In the genomic region with DNA sequence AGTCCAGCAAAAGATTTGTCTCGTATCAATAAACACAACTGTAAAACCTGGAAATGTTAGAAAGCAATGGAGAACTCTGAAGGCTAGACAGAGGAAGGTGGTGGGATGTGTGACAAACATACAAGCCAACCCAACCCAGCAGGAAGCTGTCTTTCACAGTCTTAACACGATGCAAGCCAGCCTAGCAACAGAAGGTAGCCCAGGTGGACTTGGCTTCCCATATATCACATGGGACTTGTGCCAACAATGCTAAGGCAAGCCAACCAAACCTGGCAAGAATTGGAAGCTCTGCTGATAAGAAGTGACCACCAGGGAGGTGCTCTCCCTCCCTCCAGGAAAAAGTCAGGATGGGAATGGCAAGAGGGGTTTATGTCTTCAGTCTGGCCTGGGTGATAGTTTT, we compare ENCODE assay signal across 29 mouse cellular contexts. TPM values are rescaled to one million over a fixed set of nuclear protein-coding genes. Genes with fewer than 3 reads are reported as not detected.
DNase-seq lines count a peak whose midpoint lies in the region; ATAC-seq and TF ChIP-seq lines count a peak whose summit lies in the region.
"Had no signal": no experiment of that assay in that cellular context is flagged by ENCODE, and none has a peak within 500 bp of the region (broad histone marks: within the 10 kb centered on the region; RNA-seq: fewer than 3 reads in every experiment).

No protein-coding gene starts in this region.

- DNase-seq in hindbrain, postnatal 0 days (ENCODE audit: low spot score) = peak; percentile 71
- no peak for DNase-seq in hindbrain, embryonic 11.5 days (ENCODE audit: low spot score)
- DNase-seq in brain, embryonic 14.5 days (ENCODE audit: low read depth) = peak; percentile 19
- DNase-seq in cerebellum, adult 2 months = peak; percentile 87 to 93
- peak; percentile 90 to 91 for DNase-seq in cerebellum, postnatal 25 days
- no peak for DNase-seq in adrenal gland, adult 8-10 months
- no peak for DNase-seq in lung, adult 2 months
- no peak for DNase-seq in urinary bladder, postnatal 14 days (ENCODE audit: low spot score)
- DNase-seq: adrenal gland, postnatal 10 days; embryo, embryonic 11 days; gastrocnemius, postnatal 36 days; kidney, adult 2 months; kidney, postnatal 10 days; liver, postnatal 0 days; lung, postnatal 14 days; right cerebral cortex, adult 18-20 months; right cerebral cortex, postnatal 4 days; thymus, postnatal 25 days had no signal

- no peak overlapping the region for H3K27ac ChIP-seq in hindbrain, postnatal 0 days
- no peak overlapping the region for H3K27ac ChIP-seq in hindbrain, embryonic 11.5 days (ENCODE audit: low read depth, low read length)
- H3K27ac ChIP-seq in cerebellum, adult 2 months (ENCODE audit: insufficient read depth, low read length) = no peak overlapping the region
- H3K27ac ChIP-seq: embryonic facial prominence, embryonic 13.5 days; forebrain, embryonic 13.5 days; hindbrain, embryonic 12.5 days; limb, embryonic 12.5 days; midbrain, embryonic 15.5 days; neural tube, embryonic 13.5 days had no signal

- no peak overlapping the region for H3K4me3 ChIP-seq in hindbrain, postnatal 0 days (ENCODE audit: low read length)
- no peak overlapping the region for H3K4me3 ChIP-seq in hindbrain, embryonic 11.5 days (ENCODE audit: low read depth, low read length)
- no peak overlapping the region for H3K4me3 ChIP-seq in cerebellum, adult 2 months (replicated peaks; ENCODE audit: insufficient read depth, low read depth, low read length)
- H3K4me3 ChIP-seq in lung, adult 2 months (replicated peaks; ENCODE audit: extremely low read depth, low read depth, low read length) = no peak overlapping the region
- H3K4me3 ChIP-seq: embryonic facial prominence, embryonic 13.5 days; erythroblast, embryonic 14.5 days; forebrain, embryonic 13.5 days; hindbrain, embryonic 12.5 days; limb, embryonic 12.5 days; megakaryocyte, embryonic 14.5 days; midbrain, embryonic 15.5 days; myocyte; neural tube, embryonic 13.5 days had no signal

- H3K4me1 ChIP-seq in hindbrain, postnatal 0 days (ENCODE audit: insufficient read depth, low read length) = no peaks in the 10 kb centered on the region
- H3K4me1 ChIP-seq in hindbrain, embryonic 11.5 days (replicated peaks; ENCODE audit: control insufficient read depth, insufficient read depth, low read length) = no peaks in the 10 kb centered on the region
- H3K4me1 ChIP-seq in cerebellum, adult 2 months (ENCODE audit: control insufficient read depth, insufficient read depth, low read length) = peaks cover 4% of the 10 kb centered on the region; the same call in 1 of the 2 replicates
- 0 out of 2 replicates have a peak, but pooled peaks cover 1% of the 10 kb centered on the region for H3K4me1 ChIP-seq in lung, adult 2 months (ENCODE audit: control insufficient read depth, insufficient read depth, low read length)
- H3K4me1 ChIP-seq: embryonic facial prominence, embryonic 13.5 days; hindbrain, embryonic 12.5 days; limb, embryonic 12.5 days; midbrain, embryonic 15.5 days; neural tube, embryonic 13.5 days had no signal

- TF ChIP-seq CTCF in hindbrain, postnatal 0 days (IDR thresholded peaks at IDR 0.05; ENCODE audit: low read depth) = no peak
- TF ChIP-seq CTCF in brain, embryonic 14.5 days (IDR thresholded peaks at IDR 0.05; ENCODE audit: borderline replicate concordance, extremely low read depth, insufficient read depth, insufficient read length) = no peak
- no peak for TF ChIP-seq CTCF in cerebellum, adult 2 months (IDR thresholded peaks at IDR 0.05; ENCODE audit: borderline replicate concordance, insufficient read depth, low read depth, low read length)
- no peak for TF ChIP-seq CTCF in lung, adult 2 months (IDR thresholded peaks at IDR 0.05; ENCODE audit: insufficient read depth, low read length)

- no peak overlapping the region for H3K9ac ChIP-seq in hindbrain, postnatal 0 days (replicated peaks; ENCODE audit: low read length)
- H3K9ac ChIP-seq in hindbrain, embryonic 11.5 days (ENCODE audit: low read depth, low read length) = no peak overlapping the region
- H3K9ac ChIP-seq: embryonic facial prominence, embryonic 13.5 days; forebrain, embryonic 13.5 days; hindbrain, embryonic 12.5 days; limb, embryonic 12.5 days; liver, postnatal 0 days; midbrain, embryonic 15.5 days; neural tube, embryonic 13.5 days had no signal

- no peaks in the 10 kb centered on the region for H3K27me3 ChIP-seq in hindbrain, postnatal 0 days (ENCODE audit: insufficient read depth, low read length)
- no peaks in the 10 kb centered on the region for H3K27me3 ChIP-seq in hindbrain, embryonic 11.5 days (ENCODE audit: control insufficient read depth, insufficient read depth, low read length)
- no peaks in the 10 kb centered on the region for H3K27me3 ChIP-seq in cerebellum, adult 2 months (ENCODE audit: control insufficient read depth, insufficient read depth, low read length)
- H3K27me3 ChIP-seq: embryonic facial prominence, embryonic 13.5 days; forebrain, embryonic 13.5 days; hindbrain, embryonic 12.5 days; limb, embryonic 12.5 days; megakaryocyte, embryonic 14.5 days; midbrain, embryonic 15.5 days; neural tube, embryonic 13.5 days; Patski had no signal

- no peak for ATAC-seq in hindbrain, postnatal 0 days
- ATAC-seq in hindbrain, embryonic 11.5 days (ENCODE audit: low FRiP score) = no peak
- ATAC-seq: forebrain, embryonic 13.5 days; liver, postnatal 0 days; midbrain, embryonic 15.5 days had no signal

- H3K36me3 ChIP-seq in hindbrain, postnatal 0 days (ENCODE audit: insufficient read depth, low read length) = no peaks in the 10 kb centered on the region
- H3K36me3 ChIP-seq in hindbrain, embryonic 11.5 days (ENCODE audit: control insufficient read depth, insufficient read depth, low read length) = no peaks in the 10 kb centered on the region
- H3K36me3 ChIP-seq: midbrain, embryonic 15.5 days had no signal

- H3K9me3 ChIP-seq in hindbrain, postnatal 0 days (ENCODE audit: low read length) = no peaks in the 10 kb centered on the region
- H3K9me3 ChIP-seq in hindbrain, embryonic 11.5 days (ENCODE audit: control insufficient read depth, low read length) = no peaks in the 10 kb centered on the region
- H3K9me3 ChIP-seq: embryonic facial prominence, embryonic 13.5 days; forebrain, embryonic 13.5 days; hindbrain, embryonic 12.5 days; limb, embryonic 12.5 days; megakaryocyte, embryonic 14.5 days; midbrain, embryonic 15.5 days; neural tube, embryonic 13.5 days had no signal

- 63% methylated on average over 2 of the region's 2 CpGs for WGBS in hindbrain, postnatal 0 days
- 90% methylated on average over 2 of the region's 2 CpGs for WGBS in hindbrain, embryonic 11.5 days
- 7% methylated on average over 2 of the region's 2 CpGs for WGBS in cerebellum, adult 2 months
- WGBS in lung, adult 2 months = 55% methylated on average over 2 of the region's 2 CpGs

- TF ChIP-seq POLR2A in brain, embryonic 14.5 days (IDR thresholded peaks at IDR 0.05; ENCODE audit: borderline replicate concordance, extremely low read depth, insufficient read depth, insufficient read length, poor library complexity, severe bottlenecking) = no peak
- no peak for TF ChIP-seq POLR2A in cerebellum, adult 2 months (IDR thresholded peaks at IDR 0.05; ENCODE audit: borderline replicate concordance, insufficient read depth, low read length)
- TF ChIP-seq POLR2A in lung, adult 2 months (IDR thresholded peaks at IDR 0.05; ENCODE audit: borderline replicate concordance, extremely low read depth, low read depth, low read length) = no peak

- no peak overlapping the region for H3K4me2 ChIP-seq in hindbrain, postnatal 0 days (ENCODE audit: low read depth, low read length)
- H3K4me2 ChIP-seq in hindbrain, embryonic 11.5 days (replicated peaks; ENCODE audit: low read depth, low read length) = no peak overlapping the region
- H3K4me2 ChIP-seq: embryonic facial prominence, embryonic 13.5 days; forebrain, embryonic 13.5 days; hindbrain, embryonic 12.5 days; limb, embryonic 12.5 days; liver, embryonic 11.5 days; midbrain, embryonic 15.5 days; neural tube, embryonic 13.5 days had no signal

RNA-seq across cellular contexts. Expression of a gene that starts 6.9 kb away (rescaled TPM):
- 22.0 and 27.6 TPM in 2 replicates for total RNA-seq in hindbrain, postnatal 0 days (2014; rRNA removed)
- 6.1 and 6.9 TPM in 2 replicates for polyA plus RNA-seq in hindbrain, postnatal 0 days (2015; fragmentation: Nextera tagmentation; extraction: Ambion mirVana)
- polyA plus RNA-seq in hindbrain, embryonic 11.5 days (2014; fragmentation: Nextera tagmentation; extraction: Ambion mirVana) = 1.2 and 2.9 TPM in 2 replicates
- polyA plus RNA-seq in brain, embryonic 14.5 days (2012; rRNA removed) = 29.9 and 34.7 TPM in 2 replicates
- polyA plus RNA-seq in cerebellum, adult 2 months (2012; rRNA removed) = 35.0 and 46.0 TPM in 2 replicates
- 10 to 100 TPM; 11.9 to 40.7 (median 22.2) TPM for total RNA-seq in adrenal gland, adult 8-10 months (2022)
- 20.7 and 26.2 TPM in 2 replicates for polyA plus RNA-seq in lung, adult 2 months (2012; rRNA removed)
- polyA plus RNA-seq: erythroblast, embryonic 14.5 days; myocyte had no signal

RNA-seq across cellular contexts. Expression of a gene that starts 18.9 kb away (rescaled TPM):
- 23.5 and 23.6 TPM in 2 replicates for total RNA-seq in hindbrain, postnatal 0 days (2014; rRNA removed)
- polyA plus RNA-seq in hindbrain, postnatal 0 days (2015; fragmentation: Nextera tagmentation; extraction: Ambion mirVana) = 9.9 and 10.9 TPM in 2 replicates
- polyA plus RNA-seq in hindbrain, embryonic 11.5 days (2014; fragmentation: Nextera tagmentation; extraction: Ambion mirVana) = 25.4 and 27.4 TPM in 2 replicates
- polyA plus RNA-seq in brain, embryonic 14.5 days (2012; rRNA removed) = 33.5 and 35.4 TPM in 2 replicates
- polyA plus RNA-seq in cerebellum, adult 2 months (2012; rRNA removed) = 20.6 and 20.8 TPM in 2 replicates
- total RNA-seq in adrenal gland, adult 8-10 months (2022) = 10 to 100 TPM; 24.0 to 37.6 (median 28.3) TPM
- polyA plus RNA-seq in lung, adult 2 months (2012; rRNA removed) = 31.1 and 36.5 TPM in 2 replicates

RNA-seq across cellular contexts. Expression of a gene that starts 50.0 kb away (rescaled TPM):
- total RNA-seq in hindbrain, postnatal 0 days (2014; rRNA removed) = 388 and 429 TPM in 2 replicates
- polyA plus RNA-seq in hindbrain, postnatal 0 days (2015; fragmentation: Nextera tagmentation; extraction: Ambion mirVana) = 248 and 258 TPM in 2 replicates
- 65.8 and 131 TPM in 2 replicates for polyA plus RNA-seq in hindbrain, embryonic 11.5 days (2014; fragmentation: Nextera tagmentation; extraction: Ambion mirVana)
- 224 and 241 TPM in 2 replicates for polyA plus RNA-seq in brain, embryonic 14.5 days (2012; rRNA removed)
- 181 and 183 TPM in 2 replicates for polyA plus RNA-seq in cerebellum, adult 2 months (2012; rRNA removed)
- total RNA-seq in adrenal gland, adult 8-10 months (2022) = 1,000 to 10,000 TPM in 1 of 4 experiments, 100 to 1,000 TPM in 3; 361 to 1,078 (median 577) TPM
- polyA plus RNA-seq in lung, adult 2 months (2012; rRNA removed) = 223 and 271 TPM in 2 replicates

Comparison
In these comparisons a context has a peak if more than half of its experiments do, and no peak if none do; other contexts are left out.
1. DNase-seq: peak in hindbrain, postnatal 0 days (single experiment), brain, embryonic 14.5 days (single experiment), cerebellum, adult 2 months (2 of 2) and cerebellum, postnatal 25 days (2 of 2); none in hindbrain, embryonic 11.5 days (single experiment), adrenal gland, adult 8-10 months (single experiment), lung, adult 2 months (single experiment) and urinary bladder, postnatal 14 days (single experiment).